Mouse (Mus musculus) brain, adult 2 months (tissue): ENCODE measurements around the gene Abhd17a.

ENCODE experiments used
- DNase-seq: peaks from one replicate; pipeline ENCODE4 v3.0.0; 2011; ENCODE audit warnings: low read depth, low spot score

Gene Abhd17a

DNA sequence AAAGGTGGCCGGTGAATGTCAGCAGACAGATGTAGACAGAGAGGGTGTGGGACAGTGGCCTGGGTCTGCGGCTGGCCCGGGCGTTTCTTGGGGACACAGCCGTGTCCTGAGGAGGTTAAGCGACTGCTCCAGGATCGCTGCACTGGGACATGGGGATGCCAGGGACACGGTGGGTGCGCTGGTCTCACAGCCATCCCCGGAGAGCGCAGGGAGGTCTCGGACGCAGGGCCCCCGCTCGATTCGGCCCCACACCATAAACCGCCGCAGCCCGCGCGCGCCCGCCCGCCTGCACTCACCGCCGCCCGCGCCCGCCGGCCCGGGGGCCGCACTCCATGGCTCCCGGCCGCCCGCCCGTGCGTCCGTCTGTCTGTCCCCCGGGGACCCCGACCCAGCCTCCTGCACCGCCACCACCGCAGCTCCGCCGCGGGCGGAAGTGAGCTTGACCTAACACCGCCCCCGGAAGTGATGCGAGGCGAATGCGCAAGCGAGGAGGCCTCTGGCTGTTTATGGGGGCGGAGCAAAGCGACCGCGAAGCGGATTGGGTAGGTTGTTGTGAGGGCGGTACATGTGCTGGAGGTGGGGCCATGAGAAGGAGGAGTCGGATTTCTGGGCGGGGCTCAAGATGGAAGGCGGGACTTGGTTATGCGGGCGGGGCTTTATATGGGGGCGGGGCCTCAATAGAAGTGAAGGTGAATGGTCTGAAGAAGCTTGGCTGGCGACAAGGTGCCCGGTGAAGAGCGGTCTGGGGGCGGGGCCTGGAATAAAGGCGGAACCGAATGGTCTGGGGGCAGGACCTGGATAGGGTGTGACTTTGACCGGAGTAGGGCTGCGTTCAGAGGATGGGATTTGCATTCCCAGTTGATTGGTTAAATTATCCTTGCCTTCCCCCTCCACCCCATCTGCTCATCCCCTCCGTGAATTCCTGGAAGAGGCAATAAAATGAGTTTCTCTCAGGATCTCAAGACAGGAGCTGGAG, at the start of gene Abhd17a:
Abhd17a (minus strand) TSS at position 463 of the 976 bp plus-strand sequence.
- peak; percentile 99 for DNase-seq

DNA sequence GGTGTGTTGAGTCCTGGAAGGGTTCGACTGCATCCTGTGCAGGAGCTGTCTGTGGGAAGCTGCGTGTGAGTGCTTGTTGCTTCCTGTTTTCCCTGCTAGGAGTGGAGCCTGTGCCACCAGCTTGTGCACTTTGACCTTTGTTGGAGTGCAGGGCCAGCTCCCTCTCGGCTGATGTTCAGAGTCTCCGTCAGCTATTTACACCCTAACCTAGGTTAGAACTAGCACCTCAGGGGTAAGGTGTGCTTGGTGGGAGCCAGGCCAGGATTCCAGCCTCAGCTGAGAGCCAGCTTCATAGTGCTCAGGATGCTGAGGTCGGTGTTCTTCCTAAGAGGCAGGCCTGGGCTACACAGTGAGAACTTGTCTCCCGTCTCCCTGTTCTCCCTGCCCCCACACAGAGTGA, 45.2 kb upstream of the Abhd17a start:
- no peak for DNase-seq

DNA sequence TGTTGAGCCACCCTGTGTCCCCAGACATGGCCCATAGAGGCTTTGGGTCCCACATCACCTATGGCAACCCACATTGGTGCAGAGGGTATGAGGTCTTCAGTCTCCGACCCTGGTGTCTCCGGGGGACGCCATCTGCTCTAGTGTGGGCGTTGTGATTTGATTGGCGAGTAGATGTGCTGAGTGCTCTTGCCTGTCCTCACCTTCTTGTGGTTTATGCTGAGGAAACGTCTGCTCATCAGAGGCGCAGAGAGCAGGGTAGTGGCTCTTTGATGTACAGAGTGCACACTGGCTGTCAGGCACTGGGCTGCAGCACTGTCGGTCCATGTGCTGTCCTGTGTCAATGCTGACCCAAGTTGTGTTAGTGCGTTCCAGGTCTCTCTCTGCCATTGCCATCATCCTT, 38.8 kb upstream of the Abhd17a start:
- DNase-seq: no peak

DNA sequence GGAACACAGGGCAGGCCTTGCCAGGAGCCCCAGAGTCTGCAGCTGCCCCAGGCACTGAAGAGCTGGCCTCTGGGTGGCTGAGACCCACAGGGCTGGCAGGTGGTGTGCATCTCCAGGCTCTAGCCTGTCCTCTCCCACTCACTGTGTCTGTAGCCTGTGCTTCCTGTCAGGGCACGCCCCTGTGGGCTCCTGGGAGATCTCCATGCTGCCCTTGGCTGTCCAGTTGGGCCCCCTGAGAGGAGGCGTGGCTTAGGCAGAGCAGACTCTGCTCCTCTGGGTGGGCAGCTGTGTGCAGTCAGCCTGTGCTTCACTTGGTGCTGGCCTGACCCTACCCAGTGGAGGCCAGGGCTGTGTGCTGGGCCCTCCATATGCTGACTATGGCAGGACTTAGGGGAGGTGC, 37.5 kb upstream of the Abhd17a start:
- no peak for DNase-seq

DNA sequence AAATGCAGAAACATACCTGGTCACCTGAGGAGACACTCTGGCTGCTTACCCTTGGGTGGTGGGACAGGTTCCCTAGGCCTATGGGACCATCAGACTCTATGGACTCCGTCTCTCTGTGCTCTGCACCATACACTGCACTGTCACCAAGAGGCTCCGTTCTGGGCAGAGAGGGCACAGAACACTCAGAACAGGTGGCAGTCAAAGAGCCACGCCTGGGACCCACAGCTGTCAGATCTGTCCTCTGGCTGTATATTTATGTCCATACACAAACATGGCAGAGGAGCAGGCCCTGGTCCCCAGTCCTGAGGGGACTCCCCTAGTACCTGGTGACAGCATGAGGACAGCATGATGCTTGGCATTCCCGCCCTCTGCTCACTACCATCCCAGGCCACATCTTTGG, 35.6 kb upstream of the Abhd17a start:
- DNase-seq: no peak

DNA sequence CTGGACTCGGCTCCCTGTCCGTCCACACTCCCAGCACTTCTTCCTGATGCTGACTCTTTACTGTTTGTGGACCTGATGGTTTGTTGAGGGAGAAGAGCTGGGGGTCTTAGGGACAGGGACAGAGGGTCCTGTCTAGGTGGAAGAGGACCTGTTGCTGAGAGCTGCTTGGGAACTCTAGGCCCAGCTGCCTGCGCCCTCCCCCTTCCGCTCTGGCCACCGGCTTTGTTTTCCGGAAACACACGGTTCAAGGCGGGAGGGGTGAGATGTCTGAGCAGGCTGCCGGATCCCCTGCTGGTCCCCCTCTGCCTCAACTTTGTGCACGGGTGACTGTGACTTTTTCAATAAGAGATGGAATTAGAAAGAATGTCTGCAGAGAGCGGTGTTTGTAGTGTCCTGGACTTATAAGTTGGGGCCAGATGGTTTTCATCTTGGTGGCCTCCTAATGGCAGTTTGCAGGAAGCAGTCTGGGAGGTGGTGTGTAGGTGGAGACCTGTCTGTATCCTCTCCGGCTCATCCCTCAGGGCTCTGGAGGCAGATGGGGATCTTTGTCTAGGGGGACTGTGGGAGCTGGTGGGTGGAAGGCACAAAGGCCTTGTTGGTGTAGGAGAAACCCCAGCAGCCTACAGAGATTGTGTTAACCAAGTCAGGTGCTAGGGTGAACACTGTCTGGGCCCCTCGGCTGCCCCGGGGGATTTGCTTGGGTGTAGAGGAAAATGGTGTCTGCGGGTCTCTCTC, 33.5 kb upstream of the Abhd17a start:
- DNase-seq: peak; percentile 69

DNA sequence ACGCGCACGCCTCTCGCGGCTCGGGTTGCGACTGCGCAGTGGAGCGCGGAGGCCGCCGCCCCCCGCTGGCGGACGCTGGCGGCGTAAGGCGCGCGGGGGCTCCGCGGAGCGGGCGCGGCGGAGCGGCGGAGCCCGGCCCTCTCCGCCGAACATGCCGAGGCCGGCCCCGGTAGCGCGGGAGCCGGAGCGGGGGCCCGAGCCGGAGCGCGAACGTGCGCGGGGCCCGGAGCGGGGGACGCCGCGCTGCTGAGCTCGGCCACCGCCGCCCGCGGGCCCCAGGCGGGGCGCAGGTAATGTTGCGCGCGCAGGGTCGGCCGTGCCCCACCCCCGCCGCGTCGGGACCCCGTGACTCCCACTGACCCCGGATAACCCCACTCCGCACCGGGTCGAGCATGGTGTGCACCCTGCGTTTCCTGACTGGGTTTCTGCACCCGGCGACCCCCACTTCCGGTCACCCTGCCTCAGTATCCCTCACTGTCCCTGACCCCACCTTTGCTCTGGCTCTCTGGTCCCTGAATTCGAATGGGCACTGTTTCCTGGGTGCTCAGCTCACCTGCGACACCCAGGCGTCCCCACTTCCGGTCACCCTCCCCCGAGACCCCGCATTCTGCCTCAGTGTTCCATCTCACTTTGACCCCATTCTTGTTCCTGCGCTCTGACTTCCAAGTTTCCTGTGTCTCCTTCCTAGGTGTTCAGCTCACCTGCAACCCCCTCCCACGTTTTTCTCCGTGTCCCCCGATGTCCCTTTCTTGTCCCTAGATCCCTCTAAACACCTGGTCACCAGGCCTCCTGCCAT, 32.7 kb upstream of the Abhd17a start, which contains the start of gene Csnk1g2:
Csnk1g2 (plus strand) TSS at position 178 of the 796 bp plus-strand sequence.
- no peak for DNase-seq

DNA sequence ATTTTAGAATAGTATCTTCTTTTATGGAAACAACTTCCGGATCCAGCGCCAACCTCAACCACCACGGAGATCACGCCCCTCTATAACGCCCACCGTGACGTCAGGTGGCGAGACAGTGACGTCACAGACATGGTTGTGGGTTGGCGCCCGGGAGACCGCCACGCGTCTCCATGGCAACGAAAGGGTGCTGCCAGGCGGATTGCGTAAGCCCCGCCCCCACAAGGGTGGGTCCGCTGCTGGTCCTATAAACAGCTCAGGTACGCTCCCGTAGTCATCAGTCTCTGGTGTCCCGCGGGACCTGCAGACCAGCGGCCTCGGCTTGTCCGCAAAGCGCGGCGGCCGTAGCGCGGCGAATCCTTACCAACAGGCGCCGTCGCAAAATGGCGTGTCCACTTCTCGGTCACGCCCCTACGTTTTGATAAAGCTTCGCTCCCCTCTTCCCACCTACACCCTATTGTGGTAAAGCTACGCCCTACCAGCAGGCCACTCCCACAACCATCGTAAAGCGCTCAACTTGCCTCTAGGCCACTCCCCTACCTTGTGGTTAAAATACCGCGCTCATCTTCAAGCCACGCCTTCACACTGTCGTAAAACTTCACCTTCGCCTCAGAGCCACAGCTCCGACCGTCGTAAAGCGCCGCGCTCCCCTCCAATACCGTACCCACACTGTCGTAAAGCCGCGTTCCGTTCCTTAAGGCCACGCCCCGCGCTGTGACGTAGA, 32.0 kb upstream of the Abhd17a start:
- DNase-seq: peak; percentile 100

DNA sequence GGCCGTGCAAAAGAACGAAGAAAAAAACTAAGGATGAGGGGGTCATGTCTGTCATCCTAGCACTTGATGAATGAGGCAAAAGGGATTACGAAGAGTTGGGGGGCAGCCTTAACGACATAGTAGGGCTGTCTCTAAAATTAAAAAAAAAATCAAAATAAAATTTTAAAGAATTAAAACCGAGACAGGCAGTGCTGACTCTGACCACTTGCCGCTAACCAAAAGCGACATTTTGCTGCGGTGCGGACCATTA, 31.5 kb upstream of the Abhd17a start:
- DNase-seq: no peak

DNA sequence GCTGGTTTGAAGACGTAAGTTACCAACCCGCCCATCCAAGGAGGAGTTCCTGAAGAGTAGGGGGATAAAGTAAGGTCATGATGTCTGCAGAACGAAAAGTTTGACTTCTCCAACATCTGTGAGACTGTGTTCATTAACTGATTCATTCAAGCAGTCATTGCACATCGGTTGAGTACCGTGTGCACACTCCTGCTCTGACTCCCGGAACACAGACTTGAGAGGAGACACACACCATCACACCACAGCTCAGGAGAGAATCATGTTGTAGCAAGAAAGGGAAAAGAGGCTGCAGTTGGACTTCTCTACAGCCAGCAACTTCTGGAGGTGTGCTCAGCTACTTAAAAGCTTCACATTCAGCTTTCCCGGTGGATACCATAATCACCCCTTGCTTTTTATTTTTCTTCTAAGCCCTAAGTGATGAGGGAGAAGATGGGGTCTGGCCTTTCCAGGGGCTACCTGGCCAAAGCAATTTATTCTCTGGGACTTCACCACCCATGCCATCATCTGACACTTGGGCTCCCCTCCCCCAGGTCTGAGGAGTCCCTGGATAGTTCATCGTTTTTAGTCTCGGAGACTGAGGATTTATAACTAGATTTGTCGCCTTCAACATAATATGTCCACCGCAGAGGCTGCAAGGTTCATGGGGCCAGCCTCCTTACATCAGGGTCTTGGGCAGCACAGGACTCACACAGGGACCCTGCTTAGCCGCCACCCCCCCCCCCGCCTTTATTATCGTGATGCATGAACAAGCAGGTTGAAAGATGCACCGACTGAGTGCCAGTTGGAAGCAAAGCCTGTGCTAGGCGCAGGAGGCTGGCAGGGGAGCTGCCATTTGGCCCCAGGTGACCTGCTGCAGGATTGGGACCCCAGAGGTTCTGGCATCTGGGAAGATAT, 30.9 kb upstream of the Abhd17a start:
- DNase-seq: no peak

DNA sequence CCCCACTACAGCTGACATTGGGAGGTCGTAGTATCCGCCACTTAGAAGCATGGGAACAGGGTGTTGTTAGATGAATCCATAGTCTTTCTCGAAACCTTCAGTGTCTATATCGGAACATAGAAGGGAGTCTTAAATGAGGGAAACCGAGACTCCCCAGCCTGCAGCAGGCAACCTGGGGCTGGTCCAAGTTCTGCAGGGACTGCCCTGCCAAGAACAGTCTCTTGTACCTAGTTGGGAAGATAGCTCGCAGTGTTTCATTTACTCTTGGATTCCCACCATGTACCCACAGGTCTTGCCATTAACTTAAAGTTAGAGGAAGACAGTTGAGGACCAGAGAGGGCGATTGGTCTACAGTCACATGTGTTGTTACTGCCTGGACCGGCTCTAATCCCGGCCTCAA, 30.2 kb upstream of the Abhd17a start:
- no peak for DNase-seq

DNA sequence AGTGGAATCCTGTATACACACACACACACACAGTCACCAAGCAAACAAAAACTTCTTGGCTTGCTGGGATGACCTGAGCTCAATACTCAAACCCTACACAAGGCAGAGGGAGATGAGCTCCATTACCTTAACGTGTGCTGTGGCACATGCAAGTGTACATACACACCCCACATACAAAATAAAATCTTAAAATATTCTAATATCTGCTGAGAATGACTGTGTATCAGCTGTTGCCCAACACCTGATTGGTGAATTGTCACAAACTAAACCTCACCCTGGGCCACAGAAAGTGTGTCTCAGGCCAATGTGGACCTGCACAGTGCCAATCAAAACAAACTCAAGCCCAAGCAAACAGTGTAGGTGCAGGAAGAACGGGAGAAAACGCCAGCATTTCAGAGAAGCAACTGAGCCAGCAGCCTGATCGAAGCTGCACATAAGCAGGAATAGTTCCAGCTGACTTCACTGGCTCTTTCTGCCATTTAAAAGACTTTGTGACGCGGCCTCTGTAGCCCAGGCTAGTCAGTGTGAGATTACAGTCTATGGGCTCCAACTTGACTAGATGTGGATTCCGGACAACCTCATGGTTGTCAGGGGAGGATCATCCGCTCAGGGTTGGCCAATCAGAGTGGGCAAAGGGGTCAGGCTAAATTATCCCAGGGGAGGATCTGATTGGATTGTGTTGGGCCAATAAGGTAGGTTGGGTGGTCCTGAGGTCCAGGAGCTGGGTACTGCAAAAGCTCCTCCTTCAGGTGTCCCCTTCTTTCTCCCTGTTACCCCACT, 29.5 kb upstream of the Abhd17a start:
- DNase-seq: no peak

DNA sequence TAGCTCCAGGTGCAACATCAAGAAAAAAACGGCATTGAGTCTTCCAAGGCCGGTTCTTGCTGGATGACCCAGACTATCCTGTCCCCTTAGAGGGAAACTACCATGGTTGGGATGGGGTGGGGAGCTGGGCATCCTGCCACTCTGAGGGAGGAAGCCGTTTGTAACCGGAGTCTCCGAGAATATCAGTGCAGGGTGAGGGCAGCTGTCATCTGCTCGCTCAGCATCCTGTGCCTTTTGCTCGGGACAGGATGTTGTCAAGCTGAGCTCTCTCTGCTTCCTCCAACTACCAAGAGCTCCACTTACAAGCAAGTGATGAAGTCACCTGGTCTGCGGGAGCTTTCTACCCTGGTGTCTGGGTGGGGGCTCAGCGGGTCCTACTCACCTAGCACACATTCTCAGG, 28.0 kb upstream of the Abhd17a start:
- no peak for DNase-seq

DNA sequence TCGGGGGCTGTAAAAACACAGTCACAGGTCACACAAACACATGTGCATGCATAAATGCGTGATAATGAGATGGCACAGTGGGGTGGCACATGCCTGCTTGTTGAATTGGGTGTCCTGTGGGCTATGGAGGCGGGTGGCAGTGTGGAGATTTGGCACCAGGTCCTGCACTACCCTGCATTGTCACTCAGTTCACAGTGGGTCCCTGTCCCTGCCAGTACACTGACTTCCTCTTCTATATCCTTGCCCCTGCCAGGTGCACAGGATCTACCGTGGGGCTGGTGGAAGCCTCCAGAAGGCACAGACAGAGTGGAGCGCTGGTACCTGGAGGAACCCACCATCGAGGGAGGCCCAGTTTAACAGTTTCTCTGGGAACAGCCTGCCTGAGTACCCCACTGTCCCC, 24.2 kb upstream of the Abhd17a start:
- no peak for DNase-seq

DNA sequence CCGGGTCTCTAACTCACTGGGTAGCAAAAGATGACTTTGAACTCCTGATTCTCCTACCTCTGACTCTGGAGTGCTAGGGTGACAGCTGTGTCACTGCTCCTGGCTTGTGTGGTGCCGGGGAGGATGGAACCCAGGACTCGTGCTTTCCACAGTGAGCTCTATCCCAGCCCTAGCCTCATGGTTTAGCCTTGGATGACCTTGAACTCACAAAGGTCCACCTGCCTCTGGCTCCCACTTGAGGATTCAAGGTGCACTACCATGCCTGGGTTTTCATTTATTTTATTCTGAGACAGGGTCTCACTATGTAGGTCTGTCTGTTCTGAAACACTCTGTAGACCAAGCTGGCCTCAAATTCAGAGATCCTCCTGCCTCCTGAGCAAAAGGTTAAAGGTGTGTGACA, 23.7 kb upstream of the Abhd17a start:
- no peak for DNase-seq

DNA sequence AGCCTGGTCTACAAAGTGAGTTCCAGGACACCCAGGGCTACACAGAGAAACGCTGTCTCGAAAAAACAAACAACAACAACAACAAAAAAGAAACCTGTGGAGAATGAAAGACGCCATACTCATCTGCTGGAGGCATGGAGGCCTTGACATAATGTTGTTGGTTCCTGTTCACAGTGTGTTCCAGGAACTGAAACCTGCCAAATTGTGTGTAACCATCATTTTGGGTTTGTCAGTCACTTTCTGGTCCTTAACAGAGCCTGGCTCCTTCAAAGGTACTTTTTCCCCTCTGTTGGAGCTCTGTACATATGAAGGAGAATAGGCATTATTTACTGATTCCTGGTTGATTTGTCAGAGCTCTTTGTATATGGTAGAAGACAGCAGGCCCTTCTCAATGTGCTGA, 21.8 kb upstream of the Abhd17a start:
- DNase-seq: no peak

DNA sequence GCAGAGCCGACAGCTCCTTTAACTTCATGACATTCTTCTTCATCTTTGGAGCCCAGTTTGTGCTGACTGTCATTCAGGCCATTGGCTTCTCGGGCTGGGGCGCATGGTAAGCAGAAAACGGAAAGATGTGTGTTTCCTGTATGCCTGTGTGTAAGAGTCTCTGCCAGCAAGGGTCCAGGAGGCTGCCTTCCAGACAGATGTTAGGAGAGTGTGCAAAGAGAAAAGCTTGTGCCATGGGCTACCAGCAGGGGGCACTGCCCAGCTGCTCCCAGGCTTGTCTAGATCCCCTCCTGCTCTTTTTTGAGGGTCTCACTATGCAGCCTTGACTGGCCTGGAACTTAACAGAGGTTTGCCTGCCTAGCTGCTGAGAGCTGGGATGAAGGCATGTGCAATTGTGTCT, 20.9 kb upstream of the Abhd17a start:
- DNase-seq: peak; percentile 47

DNA sequence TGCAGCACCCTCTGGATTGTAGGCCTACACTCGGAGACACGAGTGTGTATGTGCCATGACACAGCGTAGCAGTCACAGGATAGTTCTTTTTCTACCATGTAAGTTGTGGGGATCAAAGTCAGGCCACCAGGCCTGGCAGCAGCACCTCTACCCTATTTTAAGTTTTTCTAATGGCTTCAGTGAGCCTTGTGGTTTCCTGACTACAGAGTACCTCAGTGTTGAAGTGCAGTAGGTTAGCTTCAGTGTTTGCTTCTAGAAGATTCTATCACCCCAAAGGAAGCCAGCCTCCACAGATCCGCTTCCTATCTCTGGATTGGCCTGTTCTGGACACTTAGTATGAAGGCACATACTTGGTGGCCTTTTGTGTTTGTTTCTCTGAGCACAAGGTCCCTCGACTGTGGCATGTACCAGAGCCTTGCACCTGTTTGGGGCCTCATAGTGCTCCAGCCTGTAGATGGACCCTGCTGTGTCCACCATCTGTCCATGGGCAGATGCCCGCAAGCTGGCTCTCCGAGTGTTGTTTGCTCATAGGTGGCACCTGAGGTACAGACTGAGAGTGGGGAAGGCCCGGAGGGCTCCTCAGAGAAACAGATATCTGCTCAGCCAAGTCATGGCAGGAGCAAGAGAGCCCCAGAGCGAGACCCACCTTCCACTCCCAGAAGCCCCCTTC, 20.1 kb upstream of the Abhd17a start:
- peak; percentile 95 for DNase-seq

DNA sequence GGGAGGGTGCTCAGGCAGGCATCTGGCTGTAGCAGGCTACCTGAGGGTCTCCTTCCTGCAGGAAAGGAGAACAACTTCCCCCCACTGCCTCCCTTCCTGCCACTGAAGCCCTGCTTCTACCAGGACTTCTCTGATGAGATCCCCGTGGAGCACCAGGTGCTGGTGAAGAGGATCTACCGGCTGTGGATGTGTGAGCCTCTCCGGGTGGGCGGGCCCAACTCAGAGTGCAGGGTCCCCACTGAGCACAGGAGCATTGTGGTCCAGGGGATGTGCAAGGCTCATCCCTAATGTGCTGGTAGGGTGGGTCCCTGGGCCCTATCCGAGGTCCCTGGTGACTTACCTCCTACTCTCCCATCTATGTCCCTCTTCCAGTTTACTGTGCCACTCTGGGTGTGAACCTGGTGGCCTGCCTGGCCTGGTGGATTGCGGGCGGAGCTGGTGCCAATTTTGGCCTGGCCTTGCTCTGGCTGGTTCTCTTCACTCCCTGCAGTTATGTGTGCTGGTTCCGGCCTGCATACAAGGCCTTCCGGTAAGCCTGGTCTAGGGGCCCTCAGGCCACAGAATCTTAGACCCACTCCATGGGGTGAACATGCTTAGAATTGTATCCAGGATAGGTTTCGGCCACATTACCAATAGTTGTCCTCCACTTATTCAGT, 19.3 kb upstream of the Abhd17a start:
- DNase-seq: no peak
